Mouse (Mus musculus) liver, embryonic 11.5 days (tissue): ENCODE measurements around the gene Gtdc1. TPM values are rescaled to one million over a fixed set of nuclear protein-coding genes. Genes with fewer than 3 reads are reported as not detected.
A peak's percentile ranks its signal among the peaks of the same experiment; 100 is the strongest.

Source experiments
- ATAC-seq: fragments of 200-750 bp; cut with Nextera tagmentation; replicated peaks from 2 replicates; pipeline ENCODE4 v1.8.0; 2017; ENCODE audit warnings: moderate number of reproducible peaks, mild to moderate bottlenecking, moderate TSS enrichment, moderate library complexity; ENCODE audit not compliant: low FRiP score
- DNase-seq: peaks from one replicate; pipeline ENCODE4 v3.0.0-alpha.2; 2017; ENCODE audit warnings: low spot score
- H3K27ac ChIP-seq: fragments of 300-500 bp; sonication (generic); 2 replicates; pipeline ENCODE4 v1.5.1; 2014; ENCODE audit warnings: mild to moderate bottlenecking, low read depth, low read length, control low read depth
- H3K27me3 ChIP-seq: fragments of 300-500 bp; sonication (generic); replicated peaks from 2 replicates; pipeline ENCODE4 v1.6.1; 2014; ENCODE audit warnings: low read length, mixed read lengths; ENCODE audit not compliant: control insufficient read depth, insufficient read depth
- H3K36me3 ChIP-seq: fragments of 300-500 bp; sonication (generic); 2 replicates; pipeline ENCODE4 v1.6.1; 2014; ENCODE audit warnings: mild to moderate bottlenecking, low read length, moderate library complexity, mixed read lengths; ENCODE audit not compliant: control insufficient read depth, insufficient read depth
- H3K4me1 ChIP-seq: fragments of 300-500 bp; sonication (generic); replicated peaks from 2 replicates; pipeline ENCODE4 v1.6.1; 2014; ENCODE audit warnings: low read length, mixed read lengths; ENCODE audit not compliant: control insufficient read depth, insufficient read depth
- H3K4me2 ChIP-seq: fragments of 300-500 bp; sonication (generic); 2 replicates; pipeline ENCODE4 v1.6.1; 2014; ENCODE audit warnings: mild to moderate bottlenecking, control low read depth, moderate library complexity
- H3K4me3 ChIP-seq: fragments of 300-500 bp; sonication (generic); 2 replicates; pipeline ENCODE4 v1.5.1; 2014; ENCODE audit warnings: low read depth, low read length, control low read depth
- H3K9ac ChIP-seq: fragments of 300-500 bp; sonication (generic); 2 replicates; pipeline ENCODE4 v1.6.1; 2014; ENCODE audit warnings: low read depth, low read length, control low read depth
- H3K9me3 ChIP-seq: fragments of 300-500 bp; sonication (generic); 2 replicates; pipeline ENCODE4 v1.6.1; 2016; ENCODE audit warnings: low read length, inconsistent platforms, mixed read lengths; ENCODE audit not compliant: control insufficient read depth
- WGBS: fragments of 180-500 bp; shearing (Covaris S2); extraction: QIAGEN DNeasy Blood & Tissue Kit; methylation state at CpG from one replicate; pipeline ENCODE4 v1.1.7; 2014; 5-methylcytosine and 5-hydroxymethylcytosine counted together
- polyA plus RNA-seq: library from polyadenylated mRNA; unstranded; fragments of >200 nt; fragmentation: Nextera tagmentation; extraction: Ambion mirVana; gene quantifications from 2 replicates; pipeline ENCODE4 v1.2.1, GENCODE M21; 2014

Gene Gtdc1
- polyA plus RNA-seq, 1 experiment from 2014 or later, result 8.5 TPM

- Histone ChIP-seq H3K27ac (no peak overlapping the region), H3K9me3 (no peaks in the 10 kb centered on the region), H3K27me3 (peaks cover 18% of the 10 kb centered on the region), H3K36me3 (no peaks in the 10 kb centered on the region), H3K4me3 (no peak overlapping the region), H3K9ac (no peak overlapping the region), H3K4me2 (no peak overlapping the region; the same call in 1 of the 2 replicates), H3K4me1 (no peaks in the 10 kb centered on the region; the same call in 1 of the 2 replicates)
- ATAC-seq (no peak), DNase-seq (no peak)
- WGBS, result 52% methylated on average over 12 of the region's 12 CpGs
Observed at GRCm38 (mm10) chr2:44557669-44558281, 369.7 kb downstream of the Gtdc1 start.

- no peaks in the 10 kb centered on the region; the same call in 1 of the 2 replicates for H3K4me1 ChIP-seq
- ATAC-seq, result no peak
- no peak overlapping the region; the same call in 1 of the 2 replicates for H3K9ac ChIP-seq
- H3K4me2 ChIP-seq, result peak overlapping the region; percentile 74
- peak overlapping the region; percentile 43 for H3K4me3 ChIP-seq
- no peaks in the 10 kb centered on the region for H3K36me3 ChIP-seq
- H3K27ac ChIP-seq, result no peak overlapping the region
- H3K9me3 ChIP-seq, result no peaks in the 10 kb centered on the region
- DNase-seq, result peak; percentile 36
- peaks cover 18% of the 10 kb centered on the region for H3K27me3 ChIP-seq
- 4% methylated on average over 42 of the region's 42 CpGs for WGBS
Observed at GRCm38 (mm10) chr2:44556861-44557592, 370.4 kb downstream of the Gtdc1 start.

- ATAC-seq (no peak), DNase-seq (no peak)
- Histone ChIP-seq H3K27ac (no peak overlapping the region), H3K9me3 (no peaks in the 10 kb centered on the region), H3K4me1 (no peaks in the 10 kb centered on the region; the same call in 1 of the 2 replicates), H3K27me3 (peaks cover 18% of the 10 kb centered on the region), H3K9ac (no peak overlapping the region), H3K36me3 (no peaks in the 10 kb centered on the region), H3K4me2 (no peak overlapping the region), H3K4me3 (no peak overlapping the region)
- WGBS, result 82% methylated on average over 3 of the region's 3 CpGs
Observed at GRCm38 (mm10) chr2:44554716-44555115, 372.7 kb downstream of the Gtdc1 start.

- Histone ChIP-seq H3K4me3 (no peak overlapping the region), H3K9me3 (no peaks in the 10 kb centered on the region), H3K27me3 (no peaks in the 10 kb centered on the region), H3K9ac (no peak overlapping the region), H3K4me2 (no peak overlapping the region), H3K4me1 (no peaks in the 10 kb centered on the region), H3K27ac (no peak overlapping the region), H3K36me3 (no peaks in the 10 kb centered on the region)
- DNase-seq, result no peak
- 74% methylated on average over 6 of the region's 6 CpGs for WGBS
- no peak for ATAC-seq
Observed at GRCm38 (mm10) chr2:44549311-44549710, 378.1 kb downstream of the Gtdc1 start.

- ATAC-seq (no peak), DNase-seq (no peak)
- H3K4me1 ChIP-seq, result no peaks in the 10 kb centered on the region
- H3K27ac ChIP-seq, result no peak overlapping the region
- no peak overlapping the region for H3K4me2 ChIP-seq
- H3K9ac ChIP-seq, result no peak overlapping the region
- no peaks in the 10 kb centered on the region for H3K36me3 ChIP-seq
- H3K9me3 ChIP-seq, result no peaks in the 10 kb centered on the region
- H3K4me3 ChIP-seq, result no peak overlapping the region
- no peaks in the 10 kb centered on the region for H3K27me3 ChIP-seq
Observed at GRCm38 (mm10) chr2:44542775-44543174, 384.7 kb downstream of the Gtdc1 start.

- no peaks in the 10 kb centered on the region for H3K4me1 ChIP-seq
- H3K27ac ChIP-seq, result no peak overlapping the region
- H3K9ac ChIP-seq, result no peak overlapping the region
- no peak for DNase-seq
- H3K9me3 ChIP-seq, result no peaks in the 10 kb centered on the region
- no peak overlapping the region for H3K4me3 ChIP-seq
- 87% methylated on average over 6 of the region's 6 CpGs for WGBS
- no peak for ATAC-seq
- no peak overlapping the region for H3K4me2 ChIP-seq
- no peaks in the 10 kb centered on the region for H3K27me3 ChIP-seq
- no peaks in the 10 kb centered on the region for H3K36me3 ChIP-seq
Observed at GRCm38 (mm10) chr2:44541726-44542125, 385.7 kb downstream of the Gtdc1 start.

GRCm38 (mm10) chr2:44540881-44541280 lies 386.6 kb downstream of the Gtdc1 start:
- 86% methylated on average over 6 of the region's 6 CpGs for WGBS
- no peak for DNase-seq
- no peaks in the 10 kb centered on the region for H3K36me3 ChIP-seq
- no peak overlapping the region for H3K9ac ChIP-seq
- no peaks in the 10 kb centered on the region for H3K27me3 ChIP-seq
- H3K4me3 ChIP-seq, result no peak overlapping the region
- no peaks in the 10 kb centered on the region for H3K9me3 ChIP-seq
- ATAC-seq, result no peak
- no peaks in the 10 kb centered on the region for H3K4me1 ChIP-seq
- H3K27ac ChIP-seq, result no peak overlapping the region
- H3K4me2 ChIP-seq, result no peak overlapping the region

- Histone ChIP-seq H3K27ac (no peak overlapping the region), H3K4me3 (no peak overlapping the region), H3K36me3 (no peaks in the 10 kb centered on the region), H3K4me1 (no peaks in the 10 kb centered on the region), H3K9me3 (no peaks in the 10 kb centered on the region), H3K4me2 (no peak overlapping the region), H3K27me3 (no peaks in the 10 kb centered on the region), H3K9ac (no peak overlapping the region)
- 79% methylated on average over 5 of the region's 5 CpGs for WGBS
- no peak for DNase-seq
- ATAC-seq, result no peak
Observed at GRCm38 (mm10) chr2:44539121-44539634, 388.3 kb downstream of the Gtdc1 start.

- Histone ChIP-seq H3K4me2 (no peak overlapping the region), H3K36me3 (no peaks in the 10 kb centered on the region), H3K4me1 (no peaks in the 10 kb centered on the region), H3K4me3 (no peak overlapping the region), H3K9ac (no peak overlapping the region), H3K27ac (no peak overlapping the region), H3K9me3 (no peaks in the 10 kb centered on the region), H3K27me3 (no peaks in the 10 kb centered on the region)
- no peak for DNase-seq
- ATAC-seq, result no peak
- 80% methylated on average over 4 of the region's 4 CpGs for WGBS
Observed at GRCm38 (mm10) chr2:44538135-44538534, 389.3 kb downstream of the Gtdc1 start.
